Mouse (Mus musculus): ENCODE results near the gene Fam178b. TPM values are rescaled to one million over a fixed set of nuclear protein-coding genes. Genes with fewer than 3 reads are reported as not detected.
A peak's percentile ranks its signal among the peaks of the same experiment; 100 is the strongest.

The Fam178b gene
- polyA plus RNA-seq, 1 experiment from 2014 or later = 0.25 TPM

- no peaks in the 10 kb centered on the region for H3K27me3 ChIP-seq (replicated peaks)
- H3K9ac ChIP-seq = no peak overlapping the region
- H3K27ac ChIP-seq = no peak overlapping the region
- H3K4me2 ChIP-seq (replicated peaks) = no peak overlapping the region
- whole genome bisulfite sequencing = 48% methylated on average over 1 of the region's 1 CpGs
- H3K4me1 ChIP-seq (replicated peaks) = peaks cover 43% of the 10 kb centered on the region
- no peaks in the 10 kb centered on the region for H3K9me3 ChIP-seq
- ATAC-seq = no peak
- H3K36me3 ChIP-seq = no peaks in the 10 kb centered on the region
- no peak overlapping the region for H3K4me3 ChIP-seq (replicated peaks)
Observed at GRCm38 (mm10) chr1:36593099-36593498, 89.9 kb downstream of the Fam178b start.

GRCm38 (mm10) chr1:36591408-36591807 lies 91.6 kb downstream of the Fam178b start:
- no peak for ATAC-seq
- H3K27me3 ChIP-seq (replicated peaks) = no peaks in the 10 kb centered on the region
- H3K4me1 ChIP-seq (replicated peaks) = peaks cover 50% of the 10 kb centered on the region
- no peak overlapping the region for H3K27ac ChIP-seq
- 67% methylated on average over 2 of the region's 2 CpGs for WGBS
- no peaks in the 10 kb centered on the region for H3K9me3 ChIP-seq
- no peaks in the 10 kb centered on the region for H3K36me3 ChIP-seq
- H3K4me3 ChIP-seq (replicated peaks) = no peak overlapping the region
- no peak overlapping the region for H3K4me2 ChIP-seq (replicated peaks)
- no peak overlapping the region for H3K9ac ChIP-seq

GRCm38 (mm10) chr1:36590664-36591063 lies 92.3 kb downstream of the Fam178b start:
- Histone ChIP-seq H3K27me3 (replicated peaks) (no peaks in the 10 kb centered on the region), H3K4me2 (replicated peaks) (no peak overlapping the region), H3K36me3 (no peaks in the 10 kb centered on the region), H3K9ac (no peak overlapping the region), H3K4me1 (replicated peaks) (peaks cover 43% of the 10 kb centered on the region), H3K4me3 (replicated peaks) (no peak overlapping the region), H3K9me3 (no peaks in the 10 kb centered on the region), H3K27ac (peak overlapping the region; percentile 41; the same call in 1 of the 2 replicates)
- WGBS = 67% methylated on average over 9 of the region's 9 CpGs
- no peak for ATAC-seq

- peak overlapping the region; percentile 13; the same call in 1 of the 2 replicates for H3K9ac ChIP-seq
- ATAC-seq = peak; percentile 32
- no peak overlapping the region for H3K4me2 ChIP-seq (replicated peaks)
- H3K27ac ChIP-seq = peak overlapping the region; percentile 68
- peaks cover 37% of the 10 kb centered on the region for H3K4me1 ChIP-seq (replicated peaks)
- H3K4me3 ChIP-seq (replicated peaks) = no peak overlapping the region
- 57% methylated on average over 6 of the region's 6 CpGs for WGBS
- no peaks in the 10 kb centered on the region for H3K36me3 ChIP-seq
- H3K27me3 ChIP-seq (replicated peaks) = no peaks in the 10 kb centered on the region
- H3K9me3 ChIP-seq = no peaks in the 10 kb centered on the region
Observed at GRCm38 (mm10) chr1:36589486-36589885, 93.5 kb downstream of the Fam178b start.

GRCm38 (mm10) chr1:36588476-36589450 lies 94.2 kb downstream of the Fam178b start:
- Histone ChIP-seq H3K27ac (peak overlapping the region; percentile 68), H3K9ac (peak overlapping the region; percentile 13; the same call in 1 of the 2 replicates), H3K4me1 (replicated peaks) (peaks cover 41% of the 10 kb centered on the region), H3K36me3 (no peaks in the 10 kb centered on the region), H3K9me3 (no peaks in the 10 kb centered on the region), H3K27me3 (replicated peaks) (no peaks in the 10 kb centered on the region), H3K4me3 (replicated peaks) (no peak overlapping the region), H3K4me2 (replicated peaks) (0 out of 2 replicates have a peak overlapping the region, but pooled peaks have one; percentile 15)
- ATAC-seq = peak; percentile 60
- WGBS = 48% methylated on average over 13 of the region's 13 CpGs

GRCm38 (mm10) chr1:36587860-36588259 lies 95.1 kb downstream of the Fam178b start:
- H3K4me2 ChIP-seq (replicated peaks) = no peak overlapping the region
- peaks cover 42% of the 10 kb centered on the region for H3K4me1 ChIP-seq (replicated peaks)
- no peak overlapping the region for H3K4me3 ChIP-seq (replicated peaks)
- no peak overlapping the region for H3K9ac ChIP-seq
- H3K9me3 ChIP-seq = no peaks in the 10 kb centered on the region
- peak overlapping the region; percentile 68 for H3K27ac ChIP-seq
- 92% methylated on average over 6 of the region's 6 CpGs for WGBS
- no peaks in the 10 kb centered on the region for H3K36me3 ChIP-seq
- H3K27me3 ChIP-seq (replicated peaks) = no peaks in the 10 kb centered on the region
- ATAC-seq = no peak

- no peak for ATAC-seq
- no peak overlapping the region for H3K9ac ChIP-seq
- H3K4me1 ChIP-seq (replicated peaks) = peaks cover 38% of the 10 kb centered on the region
- no peak overlapping the region for H3K27ac ChIP-seq
- WGBS = 45% methylated on average over 4 of the region's 4 CpGs
- H3K27me3 ChIP-seq (replicated peaks) = no peaks in the 10 kb centered on the region
- H3K4me2 ChIP-seq (replicated peaks) = no peak overlapping the region
- no peaks in the 10 kb centered on the region for H3K9me3 ChIP-seq
- H3K4me3 ChIP-seq (replicated peaks) = no peak overlapping the region
- H3K36me3 ChIP-seq = no peaks in the 10 kb centered on the region
Observed at GRCm38 (mm10) chr1:36586288-36586687, 96.7 kb downstream of the Fam178b start.

- no peak overlapping the region for H3K27ac ChIP-seq
- no peak overlapping the region for H3K4me3 ChIP-seq (replicated peaks)
- H3K27me3 ChIP-seq (replicated peaks) = no peaks in the 10 kb centered on the region
- no peak overlapping the region for H3K9ac ChIP-seq
- peaks cover 34% of the 10 kb centered on the region for H3K4me1 ChIP-seq (replicated peaks)
- no peak overlapping the region for H3K4me2 ChIP-seq (replicated peaks)
- 72% methylated on average over 8 of the region's 8 CpGs for WGBS
- H3K9me3 ChIP-seq = no peaks in the 10 kb centered on the region
- ATAC-seq = no peak
- H3K36me3 ChIP-seq = no peaks in the 10 kb centered on the region
Observed at GRCm38 (mm10) chr1:36583408-36584116, 99.4 kb downstream of the Fam178b start.

- no peaks in the 10 kb centered on the region for H3K9me3 ChIP-seq
- no peaks in the 10 kb centered on the region for H3K36me3 ChIP-seq
- peaks cover 27% of the 10 kb centered on the region for H3K4me1 ChIP-seq (replicated peaks)
- no peak overlapping the region for H3K9ac ChIP-seq
- H3K27me3 ChIP-seq (replicated peaks) = no peaks in the 10 kb centered on the region
- no peak overlapping the region for H3K4me3 ChIP-seq (replicated peaks)
- no peak overlapping the region for H3K4me2 ChIP-seq (replicated peaks)
- 79% methylated on average over 8 of the region's 8 CpGs for WGBS
- no peak overlapping the region for H3K27ac ChIP-seq
- no peak for ATAC-seq
Observed at GRCm38 (mm10) chr1:36582211-36582610, 100.8 kb downstream of the Fam178b start.

- ATAC-seq = no peak
- Histone ChIP-seq H3K9ac (no peak overlapping the region), H3K27me3 (replicated peaks) (no peaks in the 10 kb centered on the region), H3K36me3 (no peaks in the 10 kb centered on the region), H3K27ac (peak overlapping the region; percentile 90), H3K4me3 (replicated peaks) (no peak overlapping the region), H3K4me2 (replicated peaks) (peak overlapping the region; percentile 61; the same call in 1 of the 2 replicates), H3K9me3 (no peaks in the 10 kb centered on the region), H3K4me1 (replicated peaks) (peaks cover 36% of the 10 kb centered on the region)
- 81% methylated on average over 5 of the region's 5 CpGs for WGBS
Observed at GRCm38 (mm10) chr1:36581260-36581659, 101.7 kb downstream of the Fam178b start.

GRCm38 (mm10) chr1:36580384-36581207 lies 102.4 kb downstream of the Fam178b start:
- Histone ChIP-seq H3K9ac (peak overlapping the region; percentile 35), H3K4me1 (replicated peaks) (peaks cover 43% of the 10 kb centered on the region), H3K9me3 (no peaks in the 10 kb centered on the region), H3K27ac (peak overlapping the region; percentile 90), H3K36me3 (no peaks in the 10 kb centered on the region), H3K27me3 (replicated peaks) (no peaks in the 10 kb centered on the region), H3K4me3 (replicated peaks) (peak overlapping the region; percentile 13; the same call in 1 of the 2 replicates), H3K4me2 (replicated peaks) (peak overlapping the region; percentile 61)
- 2% methylated on average over 17 of the region's 17 CpGs for WGBS
- peak; percentile 89 for ATAC-seq
